Mouse (Mus musculus) 3T3-L1 (cell line): ENCODE results near the gene Tcp10a.
"Not testable (repeated sequence)": the region's sequence is repeated elsewhere in the genome, so short reads cannot be mapped to it uniquely, and the experiment has no call there.

Experiments used
- DNase-seq: peaks from one replicate; pipeline ENCODE4 v3.0.0-alpha.2; 2015; ENCODE audit warnings: low read depth, low spot score

The Tcp10a gene

DNA sequence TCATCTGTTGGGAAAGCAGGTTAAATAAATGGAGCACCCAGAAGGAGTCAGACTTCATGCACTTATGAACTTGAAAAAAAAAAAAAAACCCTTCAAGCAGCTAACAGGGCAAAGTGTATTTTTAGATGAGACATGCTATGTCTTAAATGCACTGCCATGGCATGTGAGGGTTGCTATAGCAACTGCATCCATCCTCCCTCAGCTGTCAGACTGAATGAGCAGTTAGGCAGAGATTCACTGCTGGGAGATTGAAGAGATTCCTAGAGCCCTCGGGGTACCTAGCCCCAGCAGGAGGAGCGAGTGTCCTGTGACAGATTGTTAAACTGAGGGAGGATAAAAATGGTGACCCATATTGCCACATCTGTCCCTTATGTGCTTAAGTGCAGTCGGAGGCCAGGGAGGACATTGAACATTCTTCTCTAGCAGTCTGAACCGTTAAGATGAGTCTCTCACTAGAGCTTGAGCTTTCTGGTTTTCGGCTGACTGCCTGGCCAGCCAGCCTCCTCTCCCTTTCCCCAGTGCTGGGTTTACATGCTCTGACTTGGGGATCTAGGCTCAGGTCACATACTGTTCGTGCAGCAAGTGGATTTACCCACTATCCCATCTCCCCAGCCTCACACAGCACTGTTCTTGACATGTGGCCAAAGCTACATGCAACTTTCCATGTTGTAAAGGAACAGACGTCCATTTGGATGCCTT is 42.4 kb downstream of the Tcp10a start:
- DNase-seq = not testable (repeated sequence)

- not testable (repeated sequence) for DNase-seq
These were observed 45.0 kb downstream of the Tcp10a start for GRCm38 (mm10) chr17:7369401-7369800.

- DNase-seq = not testable (repeated sequence)
These were observed 47.4 kb downstream of the Tcp10a start, which contains the start of gene Gm49630 for GRCm38 (mm10) chr17:7371879-7372278. Gene Gm49630 (minus strand): TSS chr17:7371979.

GRCm38 (mm10) chr17:7376951-7377700 is 52.7 kb downstream of the Tcp10a start:
- DNase-seq = not testable (repeated sequence)

- DNase-seq = not testable (repeated sequence)
These were observed 53.5 kb downstream of the Tcp10a start for GRCm38 (mm10) chr17:7377907-7378306.

DNA sequence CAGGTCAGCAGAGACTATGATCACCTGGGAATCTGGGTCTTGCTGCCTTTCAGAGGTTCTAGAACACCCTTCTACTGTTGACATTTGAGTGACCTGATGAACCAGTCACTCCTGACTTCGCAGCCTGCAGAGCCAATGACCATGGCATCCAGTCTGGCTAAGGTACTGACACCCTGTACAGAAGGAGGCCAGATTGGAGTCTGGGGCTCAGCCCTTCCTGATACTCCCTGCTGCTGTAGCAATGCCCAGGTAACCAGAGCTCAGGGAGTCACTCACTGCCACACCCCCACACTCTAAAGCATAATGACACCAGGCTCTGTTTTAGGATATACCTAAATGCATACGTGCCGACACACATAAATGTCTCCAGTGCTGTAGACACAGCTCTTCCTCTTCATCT is 58.3 kb downstream of the Tcp10a start:
- not testable (repeated sequence) for DNase-seq

DNA sequence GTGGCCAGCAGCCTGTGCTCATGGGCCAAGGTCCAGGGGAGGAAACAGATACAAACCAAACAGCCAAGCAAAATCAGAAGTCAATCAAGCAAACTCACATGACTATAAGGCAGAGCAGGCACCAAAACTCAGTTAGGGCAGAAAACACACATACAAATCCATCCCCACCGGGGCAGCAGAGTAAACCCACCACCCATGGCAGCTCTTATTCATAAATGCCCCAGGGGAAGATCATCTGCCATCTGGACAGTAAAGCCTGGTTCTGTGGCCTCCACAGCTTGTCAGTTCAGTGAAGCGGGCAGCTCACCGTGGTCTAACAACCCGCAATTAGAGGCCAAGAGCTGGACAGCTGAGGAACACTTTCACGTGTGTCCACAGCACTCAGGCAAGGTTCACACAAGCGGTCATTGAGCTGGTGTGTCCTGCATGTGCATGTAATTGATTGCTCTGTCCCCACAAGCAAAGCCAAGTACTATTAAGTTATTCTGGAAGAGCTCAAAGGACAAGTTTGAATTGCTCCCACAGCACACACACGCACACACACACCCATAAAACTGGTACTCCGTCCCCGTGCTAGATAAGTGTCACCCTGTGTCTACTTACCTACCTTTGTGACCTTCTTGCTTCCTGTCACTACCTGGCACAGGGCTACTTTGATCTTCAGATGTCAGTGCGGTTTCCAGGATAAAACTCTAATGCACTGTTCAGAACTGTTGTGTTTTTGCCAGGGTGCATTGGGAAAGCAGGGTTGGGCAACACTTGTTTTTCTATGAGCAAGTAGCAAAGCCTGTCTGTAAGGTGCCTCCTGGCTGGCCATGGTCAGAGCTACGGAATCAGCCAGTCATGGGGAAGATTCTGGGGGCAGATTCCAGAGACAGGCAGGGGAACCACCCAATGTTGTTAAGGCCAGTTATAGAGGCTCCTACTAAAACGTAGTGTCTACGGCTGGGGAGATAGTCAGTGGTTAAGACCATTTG is 59.0 kb downstream of the Tcp10a start:
- not testable (repeated sequence) for DNase-seq

DNA sequence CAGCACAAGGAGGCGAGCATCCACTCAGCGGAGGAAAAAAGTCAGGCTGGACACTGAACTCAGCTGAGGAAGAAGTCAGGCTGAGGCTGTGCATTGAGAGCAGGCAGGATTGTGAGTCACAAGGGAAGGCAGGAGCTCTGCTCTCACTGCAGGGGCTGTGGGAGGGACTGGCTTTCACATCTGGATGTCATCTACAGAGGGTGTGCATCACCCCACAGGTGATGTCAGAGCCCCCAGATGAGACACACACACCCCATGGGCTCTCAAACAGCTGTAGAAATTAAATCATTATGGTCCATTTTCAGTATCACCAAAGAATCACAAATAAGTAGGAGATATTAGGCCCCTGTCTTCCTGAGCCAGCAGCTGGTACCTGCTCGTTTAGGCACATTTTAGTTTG is 60.9 kb downstream of the Tcp10a start, which contains the start of gene Unc93a2:
Gene Unc93a2, minus strand, starts transcription at position 101 of the 400 bp plus-strand sequence.
- DNase-seq = peak; percentile 56

GRCm38 (mm10) chr17:7386016-7386415 is 61.6 kb downstream of the Tcp10a start:
- DNase-seq = peak; percentile 24

GRCm38 (mm10) chr17:7388341-7388957 is 64.0 kb downstream of the Tcp10a start:
- not testable (repeated sequence) for DNase-seq

DNA sequence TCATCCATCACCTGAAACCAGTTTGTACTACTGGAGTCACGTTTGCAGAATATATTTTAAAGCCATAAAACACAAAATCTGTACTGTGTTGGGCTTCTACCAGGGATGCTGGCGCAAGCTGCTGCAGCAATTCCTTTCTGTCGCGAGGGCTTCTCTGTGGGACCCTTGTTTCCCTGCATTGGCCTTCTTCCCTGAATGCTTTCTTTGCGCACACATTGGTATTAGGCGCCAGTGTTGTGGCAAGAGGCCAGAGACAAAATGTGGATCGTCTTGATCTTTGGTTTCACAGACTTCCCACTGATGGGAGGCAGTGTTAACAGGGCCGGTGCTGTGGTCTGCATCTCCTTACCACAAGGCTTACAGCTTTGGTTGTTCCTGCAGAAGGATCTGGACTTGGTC is 64.5 kb downstream of the Tcp10a start:
- not testable (repeated sequence) for DNase-seq

DNA sequence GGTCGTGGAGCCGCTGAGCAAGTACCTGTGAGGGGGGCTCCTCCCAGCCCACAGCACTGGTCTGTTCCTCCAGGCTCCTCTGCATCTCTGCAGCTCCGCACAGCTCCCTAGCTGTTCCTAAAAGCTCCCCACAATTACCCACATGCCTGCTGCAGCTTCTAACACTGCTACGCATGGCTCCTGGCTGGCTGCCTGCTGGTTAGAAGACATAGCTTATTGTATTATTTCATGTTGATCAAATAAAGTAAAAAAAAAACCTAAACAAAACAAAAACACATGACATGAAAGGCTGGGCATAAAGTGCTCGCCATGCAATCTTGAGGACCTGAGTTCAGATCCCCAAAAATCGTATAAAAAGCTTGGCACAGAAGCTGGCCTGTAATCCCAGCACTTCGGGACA is 65.5 kb downstream of the Tcp10a start:
- DNase-seq = not testable (repeated sequence)

DNA sequence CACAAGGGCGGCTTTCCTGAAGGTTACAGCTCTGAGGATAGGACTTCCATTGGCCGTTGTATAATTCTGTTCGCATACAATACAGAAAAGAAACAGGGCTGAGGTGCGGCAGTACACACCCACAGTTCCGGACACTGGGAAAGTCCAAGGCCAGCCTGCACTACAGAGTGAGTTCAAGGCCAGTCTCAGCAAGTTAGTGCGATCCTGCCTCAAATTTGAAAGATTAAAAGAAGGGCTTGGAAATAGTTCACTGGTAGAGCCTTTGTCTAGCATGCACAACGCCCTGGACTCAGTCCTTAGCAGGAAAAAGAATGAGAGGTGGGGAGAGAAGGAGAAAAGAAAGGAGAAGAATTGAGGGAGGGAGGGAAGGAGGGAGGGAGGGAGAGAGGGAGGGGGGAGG is 70.7 kb downstream of the Tcp10a start:
- not testable (repeated sequence) for DNase-seq
